Mouse (Mus musculus): ENCODE results near the gene Pik3cg.

The Pik3cg gene

GRCm38 (mm10) chr12:32201070-32201585 is 7.3 kb downstream of the Pik3cg start:
- DNase-seq (ENCODE audit: low spot score) = no peak

DNA sequence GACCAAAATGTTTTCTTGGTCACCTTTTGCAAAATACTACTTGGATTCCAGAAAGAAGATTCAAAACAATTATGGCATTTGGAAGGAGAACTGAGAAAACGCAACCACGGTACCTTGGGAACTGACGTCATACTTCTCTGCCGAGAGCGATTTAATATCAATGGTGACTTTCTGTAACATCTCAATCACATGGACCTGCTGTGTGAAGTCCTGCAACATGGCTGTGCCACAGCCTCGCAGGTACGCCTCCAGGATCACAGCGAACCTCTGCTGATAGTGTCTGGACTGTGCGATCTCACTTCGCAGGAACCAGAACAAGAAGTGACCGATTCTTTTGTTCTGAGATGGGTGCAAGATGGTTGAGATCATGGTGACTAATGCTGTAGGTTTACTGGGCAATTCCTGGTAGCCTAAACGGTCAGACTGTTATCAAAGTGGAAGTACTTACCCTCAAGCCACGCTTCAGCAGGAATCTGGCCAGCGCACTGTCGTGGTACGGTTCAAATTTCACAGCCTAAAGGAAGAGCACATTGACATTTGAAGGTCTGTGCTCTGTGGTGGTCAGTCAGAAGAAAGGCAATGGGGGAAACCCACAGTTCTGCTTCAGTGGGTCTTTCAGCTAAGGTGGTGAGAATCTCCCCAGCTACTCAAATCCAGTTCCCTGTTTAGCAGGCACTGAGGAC is 7.9 kb downstream of the Pik3cg start:
- DNase-seq (ENCODE audit: low spot score) = no peak

DNA sequence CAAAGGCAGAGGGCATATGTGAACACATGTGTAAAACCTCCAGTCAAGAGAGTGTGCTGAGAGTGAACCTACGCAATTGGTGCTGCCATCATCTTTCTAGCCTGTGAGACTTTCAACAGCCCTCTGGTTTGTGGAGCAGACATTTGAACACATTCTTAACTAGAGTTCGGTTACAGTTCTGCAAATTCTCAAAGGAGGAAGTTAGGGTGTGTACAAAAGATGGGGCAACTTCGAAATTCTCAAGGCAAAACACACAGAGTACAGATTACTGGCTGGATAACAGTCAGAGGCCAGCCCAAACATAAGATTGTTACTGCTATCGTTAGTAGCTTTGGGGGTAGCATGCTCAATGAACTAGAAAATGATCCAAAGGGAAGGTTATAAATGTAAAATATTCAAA is 9.0 kb downstream of the Pik3cg start:
- no peak for DNase-seq (ENCODE audit: low spot score)

DNA sequence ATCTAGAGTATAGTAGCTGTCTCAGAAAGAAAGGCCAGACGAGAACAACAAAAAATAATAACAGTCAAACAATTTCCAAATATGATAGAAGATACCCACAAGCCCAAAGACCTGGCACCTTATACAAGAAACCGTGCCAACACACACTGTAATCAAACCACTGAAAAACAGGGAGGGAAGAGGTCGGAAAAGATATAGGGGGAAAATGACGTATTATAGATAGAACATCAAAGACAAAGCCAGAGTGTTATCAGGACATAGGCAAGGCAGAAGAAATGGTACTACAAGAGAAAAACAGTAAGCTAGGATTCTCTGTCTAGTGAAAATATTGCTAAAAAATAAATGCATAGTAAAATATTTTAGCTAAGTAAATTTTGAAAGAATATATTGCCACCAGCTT is 10.4 kb downstream of the Pik3cg start:
- DNase-seq (ENCODE audit: low spot score) = no peak

DNA sequence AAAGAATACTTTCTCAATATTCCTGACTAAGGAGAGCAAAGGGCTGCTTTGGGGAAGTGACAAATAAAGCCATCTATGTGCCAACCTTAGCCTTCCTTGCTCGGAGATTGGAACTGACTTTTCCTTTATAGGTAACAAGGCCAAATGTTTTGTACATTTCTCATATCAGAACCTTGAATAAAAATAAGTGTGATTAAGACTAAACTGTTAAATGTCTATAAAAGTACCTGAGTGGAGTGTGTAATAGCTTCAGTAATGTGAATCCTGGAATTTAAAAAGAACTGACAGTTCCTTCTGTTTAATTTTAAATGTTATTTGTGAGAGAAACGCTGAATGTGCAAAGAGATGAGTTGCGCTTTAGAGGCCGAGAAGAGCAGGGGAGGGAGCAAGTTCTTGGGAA is 13.5 kb downstream of the Pik3cg start:
- no peak for DNase-seq (ENCODE audit: low spot score)

- no peak for DNase-seq (ENCODE audit: low spot score)
These were observed 14.1 kb downstream of the Pik3cg start for GRCm38 (mm10) chr12:32194358-32194757.

DNA sequence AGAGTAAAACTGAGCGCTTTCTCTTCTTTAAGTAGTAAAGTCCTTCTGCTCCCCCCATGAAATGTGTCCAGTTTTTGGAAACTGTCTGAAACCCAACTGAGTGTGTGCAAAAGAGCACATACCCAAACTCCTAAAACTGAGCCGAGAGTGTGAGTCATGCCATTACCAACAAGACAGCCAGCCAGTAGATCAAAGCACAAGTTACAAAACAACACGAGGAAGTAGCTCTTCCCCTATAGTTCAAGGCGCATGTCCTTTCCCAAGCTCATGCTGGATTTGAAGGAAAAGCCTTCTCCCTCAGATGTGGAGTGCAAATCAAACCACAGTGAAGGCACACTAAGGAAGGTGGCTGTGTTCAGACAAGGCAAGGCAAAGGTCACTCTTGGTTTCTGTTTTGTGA is 17.5 kb downstream of the Pik3cg start:
- no peak for DNase-seq (ENCODE audit: low spot score)

DNA sequence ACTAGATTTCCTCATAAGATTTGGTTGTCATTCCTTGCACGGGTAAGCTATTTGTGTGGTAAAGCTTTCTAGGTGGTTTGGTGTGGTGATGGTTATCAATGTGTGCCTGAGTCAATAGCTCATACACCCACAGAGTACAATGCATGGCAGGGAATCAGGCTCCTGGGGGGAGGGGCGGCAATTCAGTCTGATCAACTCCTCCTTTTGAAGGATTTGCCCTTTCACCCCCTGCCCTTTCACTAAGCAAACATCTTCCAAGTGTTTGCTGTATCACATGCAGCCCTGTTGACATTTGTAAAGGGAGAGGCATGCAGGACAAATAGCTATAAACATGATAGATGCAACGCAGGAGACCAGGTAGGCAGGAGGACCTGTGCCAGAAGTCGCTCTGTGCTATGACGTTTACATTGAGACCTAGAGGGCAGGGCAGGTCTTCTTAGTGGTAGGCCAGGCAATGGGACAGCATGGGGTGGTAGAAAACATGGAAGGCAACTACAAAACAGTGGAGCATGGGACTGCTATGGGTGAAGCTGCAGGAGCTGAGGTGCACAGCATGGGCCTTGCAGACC is 20.7 kb downstream of the Pik3cg start:
- peak; percentile 75 for DNase-seq (ENCODE audit: low spot score)

DNA sequence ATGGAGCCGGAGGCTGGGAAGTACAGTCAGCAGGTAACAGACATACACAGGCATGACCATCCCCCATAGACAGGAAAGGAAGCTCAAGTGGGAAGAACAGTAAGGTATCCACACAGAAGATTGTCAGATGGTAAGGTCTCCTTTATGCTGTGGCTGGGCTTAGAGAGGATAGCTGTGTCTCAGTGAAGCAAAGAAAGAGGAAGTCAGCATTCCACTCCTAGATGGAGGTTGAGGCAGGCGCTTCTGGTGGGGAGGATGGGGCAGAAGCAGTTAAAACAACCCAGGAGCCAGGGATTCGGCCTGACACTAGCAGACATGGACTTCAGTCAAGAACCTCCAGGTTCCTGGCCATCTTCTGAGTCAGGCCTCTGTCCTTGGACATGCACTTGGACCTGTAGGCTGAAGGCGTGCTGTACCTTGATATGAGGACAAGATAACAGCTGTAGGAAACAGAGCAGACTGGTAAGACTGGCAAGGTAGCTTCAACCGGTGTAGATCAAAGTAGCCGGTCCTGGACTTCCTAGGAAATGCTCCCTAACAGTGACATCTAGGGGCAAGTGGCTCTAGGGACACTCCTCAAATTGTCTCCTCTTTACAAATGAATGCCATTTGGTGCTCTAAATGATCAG is 21.7 kb downstream of the Pik3cg start:
- DNase-seq (ENCODE audit: low spot score) = peak; percentile 40

DNA sequence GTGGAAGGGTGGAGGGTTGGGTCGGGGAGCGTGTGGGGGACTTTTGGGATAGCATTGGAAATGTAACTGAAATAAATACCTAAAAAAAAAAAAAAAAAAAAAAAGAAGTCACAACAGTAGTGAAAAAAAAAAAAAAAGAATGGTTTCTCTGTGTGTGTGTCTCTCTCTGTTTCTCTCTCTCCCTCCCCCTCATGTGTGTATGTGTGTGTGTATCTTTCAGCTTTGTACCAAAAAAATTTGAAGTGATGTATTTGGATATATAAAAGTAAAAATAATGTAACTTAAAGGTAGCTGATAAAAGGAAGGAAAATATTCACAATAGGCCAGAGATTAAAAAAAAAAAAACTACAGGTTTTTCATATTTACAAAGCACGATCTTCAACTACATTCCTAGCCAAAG is 23.6 kb downstream of the Pik3cg start:
- DNase-seq (ENCODE audit: low spot score) = no peak

- no peak for DNase-seq (ENCODE audit: low spot score)
These were observed 24.9 kb downstream of the Pik3cg start for GRCm38 (mm10) chr12:32183584-32183983.

GRCm38 (mm10) chr12:32182632-32183419 is 25.6 kb downstream of the Pik3cg start:
- no peak for DNase-seq (ENCODE audit: low spot score)

DNA sequence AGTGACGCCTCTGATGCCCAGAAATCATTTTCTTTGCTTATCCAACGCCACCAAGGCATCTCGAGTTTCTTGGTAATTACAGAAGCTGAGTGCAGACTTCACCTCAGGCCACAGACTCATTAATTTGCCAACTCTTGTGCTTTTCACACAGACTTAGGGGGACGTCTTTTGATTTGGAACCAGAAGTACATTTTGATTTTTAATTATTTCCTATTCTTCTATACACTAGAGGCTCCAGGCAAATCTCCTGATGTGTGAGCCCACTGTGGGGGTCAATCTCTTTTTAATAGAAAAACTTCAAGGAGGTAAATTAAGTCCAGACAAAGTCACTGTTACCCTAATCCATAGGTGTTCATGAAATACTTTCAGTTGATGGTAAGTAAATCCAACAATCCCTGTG is 26.6 kb downstream of the Pik3cg start:
- no peak for DNase-seq (ENCODE audit: low spot score)

GRCm38 (mm10) chr12:32174437-32174836 is 34.0 kb downstream of the Pik3cg start:
- no peak for DNase-seq (ENCODE audit: low spot score)

GRCm38 (mm10) chr12:32172826-32173225 is 35.6 kb downstream of the Pik3cg start:
- no peak for DNase-seq (ENCODE audit: low spot score)

DNA sequence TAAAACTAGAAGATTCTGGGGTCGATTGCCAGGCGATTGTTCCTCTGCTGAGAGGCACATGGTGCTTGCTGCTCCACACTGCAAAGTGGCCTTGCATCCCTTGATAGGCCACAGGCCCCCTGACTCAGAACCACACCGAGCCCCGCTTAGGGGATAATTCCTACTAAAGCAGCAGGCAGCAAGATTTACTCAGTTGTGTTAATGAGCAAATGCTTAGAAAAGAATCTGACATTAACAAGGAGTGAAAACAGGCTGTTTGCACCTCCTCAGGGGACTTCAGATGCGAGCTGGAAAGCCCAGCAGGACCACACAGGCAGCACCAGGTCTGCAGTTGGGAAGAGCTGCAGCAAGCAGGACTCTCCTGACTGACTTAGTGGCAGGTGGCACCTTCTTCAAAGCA is 39.3 kb downstream of the Pik3cg start:
- DNase-seq (ENCODE audit: low spot score) = no peak

DNA sequence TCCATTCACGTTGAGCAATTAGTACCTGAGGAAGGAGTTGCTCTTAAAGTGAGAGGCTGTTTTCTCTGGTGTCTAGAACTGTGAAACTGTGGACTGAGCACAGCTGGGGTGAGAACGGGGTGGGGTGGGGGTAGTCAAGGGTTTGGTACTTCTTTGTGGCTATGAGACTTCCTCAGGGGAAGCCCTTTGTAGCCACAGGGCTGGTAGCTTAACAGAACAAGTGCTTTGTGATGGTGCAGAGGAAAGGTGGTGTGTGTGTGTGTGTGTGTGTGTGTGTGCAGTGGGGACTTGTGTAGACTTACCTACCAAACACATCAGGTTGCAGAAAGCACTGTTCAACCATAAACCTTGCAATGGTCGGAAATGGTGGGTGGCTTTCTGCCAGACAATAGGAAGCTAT is 39.7 kb downstream of the Pik3cg start:
- no peak for DNase-seq (ENCODE audit: low spot score)

- no peak for DNase-seq (ENCODE audit: low spot score)
These were observed 44.8 kb downstream of the Pik3cg start for GRCm38 (mm10) chr12:32163706-32164105.

DNA sequence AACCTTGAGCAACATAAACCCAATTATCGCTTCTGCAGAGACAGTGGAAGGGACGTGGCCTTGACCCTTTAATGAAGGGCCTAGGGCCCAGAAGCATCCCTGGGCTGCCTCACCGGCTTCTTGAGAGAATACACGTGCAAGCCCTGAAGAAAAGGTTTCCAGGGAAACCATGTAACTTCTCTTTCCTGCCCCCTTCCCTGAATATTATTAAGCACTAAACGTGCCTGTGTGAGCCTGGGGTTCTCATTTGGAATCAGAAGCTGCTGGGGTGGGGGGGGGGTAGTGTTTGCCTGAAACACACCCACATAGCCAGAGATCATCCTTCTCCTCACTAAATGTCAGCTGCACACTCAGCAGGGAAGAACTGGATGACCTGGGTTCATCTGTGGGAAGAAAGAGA is 49.7 kb downstream of the Pik3cg start:
- no peak for DNase-seq (ENCODE audit: low spot score)

DNA sequence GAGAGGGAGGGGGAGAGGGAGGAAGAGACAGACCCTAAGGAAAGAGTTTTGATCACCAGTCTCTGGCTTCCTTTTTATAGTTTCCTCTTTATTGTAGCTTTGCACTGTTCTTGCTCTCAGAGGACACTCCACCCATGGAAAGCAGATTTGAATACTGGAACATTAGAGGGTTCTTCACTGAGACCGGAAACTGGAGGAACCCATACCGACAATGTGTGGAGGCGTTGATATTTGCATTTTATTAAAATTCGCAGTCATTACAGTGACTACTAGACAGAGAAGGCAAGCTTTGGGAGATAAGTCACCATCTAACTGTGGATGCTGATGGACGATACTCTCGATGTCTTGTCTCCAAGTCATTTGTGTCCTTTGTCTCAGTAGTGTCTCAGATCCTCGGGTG is 61.9 kb downstream of the Pik3cg start:
- DNase-seq (ENCODE audit: low spot score) = no peak

- no peak for DNase-seq (ENCODE audit: low spot score)
These were observed 62.8 kb downstream of the Pik3cg start for GRCm38 (mm10) chr12:32145651-32146050.

GRCm38 (mm10) chr12:32144513-32144912 is 63.9 kb downstream of the Pik3cg start:
- peak; percentile 78 for DNase-seq (ENCODE audit: low spot score)

GRCm38 (mm10) chr12:32143782-32144181 is 64.7 kb downstream of the Pik3cg start:
- DNase-seq (ENCODE audit: low spot score) = no peak

All from urinary bladder, postnatal 14 days (tissue).